ENCODE assay signal across 8 mouse cellular contexts in the genomic region with DNA sequence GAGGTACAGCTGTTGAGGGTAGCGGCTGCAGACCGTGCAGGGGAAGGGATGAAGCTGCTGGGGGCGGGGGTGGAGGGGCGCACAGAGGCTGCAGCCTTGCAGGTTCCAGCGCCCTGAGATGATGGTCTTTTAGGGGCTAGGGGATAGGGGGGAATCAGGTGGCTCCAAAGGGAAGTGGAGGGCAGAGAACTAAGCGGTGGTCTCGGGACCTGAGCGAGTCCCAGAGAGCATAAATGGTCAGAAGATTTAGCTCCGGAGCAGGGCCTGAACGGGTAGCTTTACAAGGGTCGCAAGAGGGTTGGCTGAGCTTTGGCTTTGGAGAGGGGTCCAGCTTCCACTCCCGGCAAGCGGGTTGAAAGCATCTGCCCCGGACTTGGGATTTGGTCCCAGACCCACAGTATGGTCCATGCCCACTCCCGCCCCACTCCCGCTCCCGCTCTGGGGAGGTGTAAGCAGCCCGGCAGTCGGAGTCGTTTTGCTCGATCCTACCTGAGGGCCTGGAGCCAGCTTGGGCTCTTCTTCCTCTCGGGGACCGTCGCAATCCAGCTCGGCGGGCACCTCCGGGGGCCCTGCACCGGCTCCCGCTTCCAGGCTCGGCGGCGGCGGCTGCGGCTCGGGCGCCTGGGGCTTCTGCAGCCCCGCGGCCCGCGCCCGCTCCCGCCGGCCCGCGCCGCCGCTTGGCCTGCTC. TPM values are rescaled to one million over a fixed set of nuclear protein-coding genes. Genes with fewer than 3 reads are reported as not detected.
DNase-seq lines count a peak whose midpoint lies in the region; ATAC-seq and TF ChIP-seq lines count a peak whose summit lies in the region.

No protein-coding gene starts in this region.

- peak; percentile 74 for ATAC-seq in intestine, embryonic 14.5 days (replicated peaks; ENCODE audit: low FRiP score, low TSS enrichment, low read depth)
- peak; percentile 66 for ATAC-seq in liver, embryonic 12.5 days
- ATAC-seq in neural tube, embryonic 11.5 days (ENCODE audit: insufficient read depth, low FRiP score, low TSS enrichment), result peak; percentile 74

- under 1% methylated on average over 47 of the region's 47 CpGs for WGBS in intestine, embryonic 14.5 days
- WGBS in liver, embryonic 12.5 days (ENCODE audit: insufficient replicate concordance), result 2% methylated on average over 47 of the region's 47 CpGs
- WGBS in neural tube, embryonic 11.5 days, result 0% methylated on average over 40 of the region's 47 CpGs

- TF ChIP-seq CTCF in E14TG2a.4 (conservative IDR thresholded peaks at IDR 0.05; ENCODE audit: low read length), result no peak

- intact Hi-C loops in gastrocnemius, postnatal 14 days (cut with DNase I; ENCODE audit: low total_unique reads), result no loop called here

- peak overlapping the region; percentile 78 for H3K27ac ChIP-seq in intestine, embryonic 14.5 days (ENCODE audit: low read depth)
- peak overlapping the region; percentile 93 for H3K27ac ChIP-seq in liver, embryonic 12.5 days
- peak overlapping the region; percentile 88 for H3K27ac ChIP-seq in neural tube, embryonic 11.5 days (ENCODE audit: low read depth, low read length)

- peaks cover 34% of the 10 kb centered on the region for H3K4me1 ChIP-seq in E14TG2a.4 (replicated peaks; ENCODE audit: low read depth, low read length)
- H3K4me1 ChIP-seq in intestine, embryonic 14.5 days (replicated peaks; ENCODE audit: control insufficient read depth, insufficient read depth, low read length), result peaks cover 17% of the 10 kb centered on the region
- peaks cover 30% of the 10 kb centered on the region for H3K4me1 ChIP-seq in liver, embryonic 12.5 days
- H3K4me1 ChIP-seq in neural tube, embryonic 11.5 days (ENCODE audit: control insufficient read depth, insufficient read depth, low read length), result peaks cover 11% of the 10 kb centered on the region

- peak overlapping the region; percentile 96 for H3K4me2 ChIP-seq in intestine, embryonic 14.5 days (ENCODE audit: low read length)
- H3K4me2 ChIP-seq in liver, embryonic 12.5 days, result peak overlapping the region; percentile 97
- H3K4me2 ChIP-seq in neural tube, embryonic 11.5 days (ENCODE audit: low read depth), result peak overlapping the region; percentile 96

- H3K36me3 ChIP-seq in E14TG2a.4 (ENCODE audit: insufficient read depth, low read length), result peaks cover 38% of the 10 kb centered on the region
- H3K36me3 ChIP-seq in intestine, embryonic 14.5 days (ENCODE audit: control insufficient read depth, insufficient read depth, low read length), result peaks cover 21% of the 10 kb centered on the region
- peaks cover 35% of the 10 kb centered on the region for H3K36me3 ChIP-seq in liver, embryonic 12.5 days
- peaks cover 2% of the 10 kb centered on the region; the same call in 1 of the 2 replicates for H3K36me3 ChIP-seq in neural tube, embryonic 11.5 days (ENCODE audit: control insufficient read depth, insufficient read depth, low read length)

- peak overlapping the region; percentile 97 for H3K4me3 ChIP-seq in E14TG2a.4 (replicated peaks; ENCODE audit: low read length)
- H3K4me3 ChIP-seq in intestine, embryonic 14.5 days (ENCODE audit: low read depth, low read length), result peak overlapping the region; percentile 65
- peak overlapping the region; percentile 96 for H3K4me3 ChIP-seq in liver, embryonic 12.5 days
- H3K4me3 ChIP-seq in neural tube, embryonic 11.5 days (ENCODE audit: low read depth, low read length), result peak overlapping the region; percentile 96

- H3K9ac ChIP-seq in intestine, embryonic 14.5 days (ENCODE audit: low read length), result peak overlapping the region; percentile 77
- peak overlapping the region; percentile 98 for H3K9ac ChIP-seq in liver, embryonic 12.5 days
- peak overlapping the region; percentile 97 for H3K9ac ChIP-seq in neural tube, embryonic 11.5 days (ENCODE audit: low read length)

- no peaks in the 10 kb centered on the region for H3K27me3 ChIP-seq in E14TG2a.4 (ENCODE audit: insufficient read depth, low read length)
- H3K27me3 ChIP-seq in intestine, embryonic 14.5 days (replicated peaks; ENCODE audit: control insufficient read depth, insufficient read depth, low read length), result no peaks in the 10 kb centered on the region
- no peaks in the 10 kb centered on the region for H3K27me3 ChIP-seq in liver, embryonic 12.5 days (replicated peaks)
- no peaks in the 10 kb centered on the region for H3K27me3 ChIP-seq in neural tube, embryonic 11.5 days (ENCODE audit: control insufficient read depth, insufficient read depth, low read length)

- DNase-seq in 3134 (ENCODE audit: extremely low read depth, insufficient read length, low spot score), result peak; percentile 47
- peak; percentile 74 to 80 for DNase-seq in cerebellum, postnatal 10 days
- DNase-seq in gastrocnemius, postnatal 14 days, result peak; percentile 50
- DNase-seq in intestine, embryonic 14.5 days (ENCODE audit: low spot score), result peak; percentile 82
- DNase-seq in neural tube, embryonic 11.5 days (ENCODE audit: low spot score), result peak; percentile 41
- no peak for DNase-seq in c-Kit-positive CD71-positive TER-119-positive erythroid progenitor cells, embryonic 14.5 days (ENCODE audit: low spot score)

- H3K9me3 ChIP-seq in E14TG2a.4 (ENCODE audit: low read length), result peaks cover 11% of the 10 kb centered on the region
- no peaks in the 10 kb centered on the region for H3K9me3 ChIP-seq in intestine, embryonic 14.5 days (ENCODE audit: control insufficient read depth, low read length)
- H3K9me3 ChIP-seq in liver, embryonic 12.5 days (replicated peaks), result no peaks in the 10 kb centered on the region
- no peaks in the 10 kb centered on the region for H3K9me3 ChIP-seq in neural tube, embryonic 11.5 days (ENCODE audit: control insufficient read depth, low read length)

RNA-seq across cellular contexts. Expression of gene Fam193b, which starts 0.5 kb away (rescaled TPM):
- total RNA-seq in gastrocnemius, postnatal 14 days (2021), result 10 to 100 TPM; 12.8 to 15.4 TPM
- 28.8 and 33.6 TPM in 2 replicates for polyA plus RNA-seq in intestine, embryonic 14.5 days (2014; fragmentation: Nextera tagmentation; extraction: Ambion mirVana)
- polyA plus RNA-seq in liver, embryonic 12.5 days (2016; fragmentation: Nextera tagmentation; extraction: Ambion mirVana), result 15.9 and 17.5 TPM in 2 replicates
- polyA plus RNA-seq in neural tube, embryonic 11.5 days (2014; fragmentation: Nextera tagmentation; extraction: Ambion mirVana), result 44.6 and 51.0 TPM in 2 replicates

RNA-seq across cellular contexts. Expression of gene Tmed9, which starts 3.1 kb away (rescaled TPM):
- total RNA-seq in gastrocnemius, postnatal 14 days (2021), result 100 to 1,000 TPM; 139 to 149 TPM
- polyA plus RNA-seq in intestine, embryonic 14.5 days (2014; fragmentation: Nextera tagmentation; extraction: Ambion mirVana), result 59.9 and 64.8 TPM in 2 replicates
- 73.8 and 75.8 TPM in 2 replicates for polyA plus RNA-seq in liver, embryonic 12.5 days (2016; fragmentation: Nextera tagmentation; extraction: Ambion mirVana)
- polyA plus RNA-seq in neural tube, embryonic 11.5 days (2014; fragmentation: Nextera tagmentation; extraction: Ambion mirVana), result 51.6 and 59.0 TPM in 2 replicates

RNA-seq across cellular contexts. Expression of gene B4galt7, which starts 29.3 kb away (rescaled TPM):
- total RNA-seq in gastrocnemius, postnatal 14 days (2021), result 1 to 10 TPM; 6.2 to 7.3 TPM
- polyA plus RNA-seq in intestine, embryonic 14.5 days (2014; fragmentation: Nextera tagmentation; extraction: Ambion mirVana), result 12.6 and 17.4 TPM in 2 replicates
- 10.6 and 11.3 TPM in 2 replicates for polyA plus RNA-seq in liver, embryonic 12.5 days (2016; fragmentation: Nextera tagmentation; extraction: Ambion mirVana)
- 21.7 and 22.0 TPM in 2 replicates for polyA plus RNA-seq in neural tube, embryonic 11.5 days (2014; fragmentation: Nextera tagmentation; extraction: Ambion mirVana)

RNA-seq across cellular contexts. Expression of gene Ddx41, which starts 34.0 kb away (rescaled TPM):
- total RNA-seq in gastrocnemius, postnatal 14 days (2021), result 1 to 10 TPM; 8.8 to 9.5 TPM
- 63.9 and 73.1 TPM in 2 replicates for polyA plus RNA-seq in intestine, embryonic 14.5 days (2014; fragmentation: Nextera tagmentation; extraction: Ambion mirVana)
- polyA plus RNA-seq in liver, embryonic 12.5 days (2016; fragmentation: Nextera tagmentation; extraction: Ambion mirVana), result 40.2 and 42.0 TPM in 2 replicates
- polyA plus RNA-seq in neural tube, embryonic 11.5 days (2014; fragmentation: Nextera tagmentation; extraction: Ambion mirVana), result 74.5 and 76.3 TPM in 2 replicates

RNA-seq across cellular contexts. Expression of gene Dok3, which starts 41.3 kb away (rescaled TPM):
- total RNA-seq in gastrocnemius, postnatal 14 days (2021), result 1 to 10 TPM in 1 of 2 experiments, under 1 TPM in 1; 0.82 to 1.6 TPM
- 1.9 and 2.5 TPM in 2 replicates for polyA plus RNA-seq in intestine, embryonic 14.5 days (2014; fragmentation: Nextera tagmentation; extraction: Ambion mirVana)
- polyA plus RNA-seq in liver, embryonic 12.5 days (2016; fragmentation: Nextera tagmentation; extraction: Ambion mirVana), result 3.4 and 4.4 TPM in 2 replicates
- 2.6 and 2.7 TPM in 2 replicates for polyA plus RNA-seq in neural tube, embryonic 11.5 days (2014; fragmentation: Nextera tagmentation; extraction: Ambion mirVana)
